Mouse (Mus musculus): ENCODE data around the gene Nup54.
A peak's percentile ranks its signal among the peaks of the same experiment; 100 is the strongest.

The Nup54 gene

DNA sequence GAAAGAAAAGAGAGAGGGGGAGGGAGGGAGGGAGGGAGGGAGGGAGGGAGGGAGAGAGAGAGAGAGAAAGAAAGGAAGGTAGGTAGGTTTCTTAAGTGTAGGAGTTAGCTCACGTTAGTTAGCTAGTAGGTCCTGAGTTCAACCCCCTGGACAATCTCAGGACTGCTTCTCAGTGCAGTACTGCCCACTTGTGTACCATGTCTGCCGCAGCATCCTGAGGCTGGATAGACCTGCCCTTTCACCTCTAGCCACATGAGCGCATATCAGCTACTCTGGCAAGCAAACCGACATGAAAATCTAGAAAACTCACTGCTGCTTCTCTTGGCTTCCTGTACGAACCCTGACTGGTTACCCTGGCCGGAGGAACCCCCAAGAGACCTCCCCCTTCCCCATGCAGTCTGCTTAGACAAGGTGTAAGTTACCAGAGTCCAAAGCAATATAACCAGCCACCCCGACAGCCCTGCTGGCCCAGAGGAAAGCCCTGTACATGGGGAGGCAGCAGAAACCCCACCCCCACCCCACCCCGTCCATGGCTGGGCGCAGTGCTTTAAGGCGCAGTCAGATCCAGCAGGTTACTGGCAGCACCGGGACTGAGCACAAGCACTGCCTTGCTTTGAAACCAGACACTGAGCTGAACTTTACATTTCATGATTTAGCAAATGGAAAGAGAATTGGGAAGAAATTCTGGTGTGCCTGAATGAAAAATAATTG is 21.6 kb downstream of the Nup54 start:
- no peak for DNase-seq (ENCODE audit: low spot score)

DNA sequence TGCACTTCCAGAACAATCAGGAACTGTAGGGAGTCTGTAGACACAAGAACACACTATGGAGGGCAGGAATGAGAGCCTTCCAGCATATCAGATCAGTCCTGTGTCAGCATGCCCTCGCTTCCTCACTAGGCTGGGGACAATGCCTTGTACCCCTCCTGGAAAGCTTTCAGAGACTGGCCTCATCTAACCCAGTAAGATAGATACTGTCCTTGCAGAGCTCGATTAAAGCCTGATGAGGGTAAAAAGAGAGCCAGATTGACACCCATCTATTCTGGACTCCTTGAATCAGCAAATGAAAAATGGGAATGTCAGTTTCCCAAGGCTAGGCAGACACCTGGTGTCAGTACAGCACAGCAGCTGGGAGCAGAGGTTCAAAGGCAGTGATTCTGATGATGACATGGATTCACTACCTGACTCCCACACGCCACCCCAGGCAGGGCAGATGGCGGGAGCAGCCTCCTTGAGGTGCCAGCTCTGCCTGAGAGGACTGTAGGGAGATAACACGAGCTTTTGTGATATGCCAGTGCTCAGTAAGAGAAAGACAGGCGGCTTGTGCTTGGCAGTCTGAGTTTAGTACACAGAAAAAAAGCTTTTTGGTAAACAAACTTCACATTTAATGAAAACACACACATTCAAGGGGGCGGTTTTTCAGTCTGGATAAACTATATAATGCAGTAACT is 23.4 kb downstream of the Nup54 start:
- no peak for DNase-seq (ENCODE audit: low spot score)

DNA sequence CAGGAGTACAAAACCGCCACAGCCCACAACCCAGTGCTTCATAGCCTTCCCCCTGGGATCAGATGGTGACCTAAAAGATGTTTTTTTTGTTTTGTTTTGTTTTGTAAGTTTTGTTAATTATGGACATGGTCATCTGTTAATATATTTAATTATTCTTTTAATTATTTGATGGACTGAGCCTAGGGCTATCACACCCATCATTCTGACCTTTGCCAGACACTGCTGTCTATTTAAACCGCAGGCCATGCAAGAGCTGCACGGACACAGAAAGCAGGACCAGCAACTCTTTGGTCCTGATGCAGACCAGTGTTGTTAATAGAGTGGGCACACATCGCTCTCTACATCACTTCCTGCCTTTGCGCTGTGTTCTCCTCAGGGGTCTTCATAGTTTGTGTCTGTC is 24.5 kb downstream of the Nup54 start:
- DNase-seq (ENCODE audit: low spot score): no peak

DNA sequence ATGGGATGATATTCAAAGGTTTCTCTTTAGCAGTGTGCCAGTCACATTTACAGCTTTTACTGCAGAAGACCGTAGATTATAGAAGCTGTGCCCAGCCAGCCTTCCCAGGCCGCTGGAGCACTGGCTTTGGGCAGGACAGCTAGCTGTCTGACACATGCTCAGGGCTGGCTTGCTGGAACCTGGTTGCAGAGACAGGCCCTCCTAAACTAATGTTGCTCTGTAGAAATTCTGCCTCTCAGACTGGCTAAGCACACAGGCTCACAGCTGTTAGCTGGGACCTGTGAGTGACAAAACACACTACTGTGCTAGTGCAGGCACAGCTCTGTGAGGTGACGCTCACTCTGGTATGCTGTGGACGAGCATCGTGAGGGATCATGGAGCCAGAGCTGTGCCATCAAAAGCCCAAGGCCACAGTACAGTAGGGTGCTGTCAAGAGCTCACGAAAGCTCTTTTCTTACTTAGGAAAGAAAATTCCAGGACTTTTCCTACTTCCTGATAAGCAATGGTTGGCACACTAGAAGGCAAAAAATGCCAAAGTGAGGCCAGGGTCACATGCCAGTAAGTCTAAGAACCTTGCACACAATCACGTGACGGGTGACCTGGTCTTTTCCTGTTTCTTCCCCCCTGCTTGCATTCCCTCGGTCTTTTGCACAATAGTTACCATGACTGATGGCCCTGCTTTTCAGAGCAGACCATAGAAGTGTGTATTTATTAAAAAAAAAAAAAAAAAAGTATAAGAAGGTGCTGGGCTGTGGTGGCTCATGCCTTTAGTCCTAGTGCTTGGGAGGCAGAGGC is 25.5 kb downstream of the Nup54 start:
- no peak for DNase-seq (ENCODE audit: low spot score)

DNA sequence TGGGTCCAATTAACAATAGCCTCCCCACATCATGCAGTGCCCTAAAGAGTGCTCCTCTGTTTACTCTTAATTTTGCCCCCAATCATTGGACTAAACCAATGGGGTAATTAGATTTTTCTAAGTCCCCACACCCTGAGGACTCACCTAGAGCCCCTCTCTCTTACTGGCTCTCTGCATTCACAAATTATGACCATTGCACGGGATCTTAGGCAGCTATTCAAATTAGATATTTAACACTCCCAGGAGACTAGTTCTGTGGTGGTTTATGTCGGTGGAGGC is 30.7 kb downstream of the Nup54 start:
- no peak for DNase-seq (ENCODE audit: low spot score)

DNA sequence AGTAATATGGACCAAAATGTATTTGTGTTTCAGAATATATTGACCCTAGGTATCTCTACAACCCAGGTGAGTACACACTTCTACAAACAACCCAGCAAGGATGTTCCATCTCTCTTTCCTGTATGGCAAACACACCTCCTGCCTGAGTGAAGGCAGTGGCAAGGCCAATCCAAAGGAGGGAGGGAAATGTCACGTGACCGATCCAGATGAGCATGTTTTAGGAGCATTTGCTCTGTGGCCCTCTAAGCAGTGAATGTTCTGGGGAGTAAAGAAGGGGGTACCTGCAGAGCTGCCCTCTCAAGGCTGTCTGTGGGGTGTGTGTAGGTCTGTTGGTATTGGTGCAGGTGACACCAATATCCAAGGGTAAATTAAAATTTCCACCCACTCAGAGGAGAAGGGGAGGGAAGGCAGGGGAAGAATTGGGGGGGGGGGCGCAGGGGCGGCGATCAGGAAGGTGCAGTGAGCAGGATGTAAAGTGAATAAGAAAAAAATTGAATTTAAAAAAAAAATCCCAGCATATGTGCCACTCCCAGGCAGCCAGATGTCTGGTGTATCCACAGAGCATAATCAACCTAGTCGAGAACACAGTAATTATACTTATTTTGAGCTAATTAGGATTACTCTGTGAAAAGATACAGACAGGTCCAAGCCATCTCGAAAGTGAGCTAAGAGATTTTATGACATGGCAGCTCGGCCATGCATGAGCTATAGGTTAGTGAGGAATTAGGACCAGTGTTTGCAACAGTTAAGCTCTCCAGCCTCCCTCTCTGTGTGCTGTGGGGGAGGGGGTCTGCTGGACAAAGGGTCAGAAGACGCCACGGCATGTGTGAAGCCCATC is 31.2 kb downstream of the Nup54 start:
- DNase-seq (ENCODE audit: low spot score): no peak

DNA sequence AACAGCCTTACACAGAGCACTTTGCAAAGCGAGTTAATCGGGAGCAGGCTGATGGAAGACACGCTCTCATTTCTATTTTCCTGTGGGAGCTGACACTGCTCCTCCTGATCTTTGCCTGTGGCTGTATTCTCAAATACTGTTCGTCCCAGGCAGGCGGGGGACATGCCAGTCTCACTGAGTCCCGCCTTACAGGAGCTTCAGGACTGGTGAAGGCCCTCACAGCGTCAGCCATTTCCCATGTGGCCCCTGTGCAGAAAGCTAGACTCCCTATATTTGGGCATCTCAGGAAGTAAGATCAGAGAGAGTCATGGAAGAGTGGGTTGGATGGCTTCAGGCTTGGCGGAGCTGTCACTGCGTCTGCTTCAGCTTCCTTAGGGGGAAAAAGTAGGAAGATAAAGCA is 32.2 kb downstream of the Nup54 start:
- DNase-seq (ENCODE audit: low spot score): no peak

DNA sequence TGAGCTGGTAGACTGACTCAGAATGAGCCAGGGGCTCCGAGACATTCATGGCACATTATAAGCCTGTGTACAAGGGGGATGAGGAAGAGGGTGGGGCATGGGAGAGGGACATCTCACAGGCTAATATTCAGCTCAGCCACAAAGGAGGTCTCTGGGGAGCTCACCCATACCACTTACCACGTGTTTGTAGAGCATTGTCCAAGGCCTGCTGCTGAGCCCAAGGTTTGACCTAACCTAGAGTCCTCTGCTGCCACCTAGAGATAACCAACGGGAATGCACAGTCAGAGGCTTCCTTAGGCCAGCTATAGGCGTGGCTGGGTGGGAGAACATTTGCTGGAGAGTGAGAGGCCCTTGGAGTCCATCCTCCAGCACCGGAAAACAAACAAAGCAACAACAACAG is 36.9 kb downstream of the Nup54 start:
- DNase-seq (ENCODE audit: low spot score): peak; percentile 37

DNA sequence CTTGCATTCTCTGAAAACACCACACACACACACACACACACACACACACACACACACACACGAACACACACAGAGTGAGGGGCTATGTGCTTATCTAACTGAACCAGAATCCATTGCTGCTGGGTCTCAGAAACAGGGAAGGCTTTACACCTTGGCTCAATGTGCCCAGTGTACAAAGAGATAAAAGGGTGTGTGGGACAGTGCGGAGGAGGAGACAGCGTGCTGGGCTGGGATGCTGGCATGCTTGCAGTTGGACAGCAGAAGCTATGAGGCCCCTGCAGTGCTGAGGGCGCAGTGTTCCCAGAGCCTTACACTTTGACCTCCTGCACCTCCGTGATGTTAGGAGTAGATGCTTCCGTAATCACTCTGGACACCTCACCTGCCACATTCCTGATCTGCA is 38.5 kb downstream of the Nup54 start:
- DNase-seq (ENCODE audit: low spot score): no peak

DNA sequence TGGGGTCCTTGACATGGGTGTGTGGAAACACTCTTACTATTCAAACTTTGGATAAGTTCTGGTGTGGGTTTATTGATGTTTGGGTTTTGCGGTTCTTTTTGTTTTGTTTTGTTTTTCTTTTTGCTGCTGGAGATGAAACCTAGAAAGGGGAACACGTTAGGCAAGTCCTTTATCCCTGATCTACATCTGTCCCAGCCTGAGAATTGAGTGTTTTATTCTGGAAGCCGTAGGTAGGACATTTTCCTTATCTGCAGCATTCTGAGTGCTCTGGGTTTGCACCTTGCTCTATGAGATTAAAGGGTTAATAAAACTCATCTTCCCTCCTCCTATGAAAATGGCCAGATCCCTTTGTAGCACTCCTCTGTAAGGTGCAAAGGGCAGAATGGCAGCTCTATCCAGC is 39.3 kb downstream of the Nup54 start:
- no peak for DNase-seq (ENCODE audit: low spot score)

DNA sequence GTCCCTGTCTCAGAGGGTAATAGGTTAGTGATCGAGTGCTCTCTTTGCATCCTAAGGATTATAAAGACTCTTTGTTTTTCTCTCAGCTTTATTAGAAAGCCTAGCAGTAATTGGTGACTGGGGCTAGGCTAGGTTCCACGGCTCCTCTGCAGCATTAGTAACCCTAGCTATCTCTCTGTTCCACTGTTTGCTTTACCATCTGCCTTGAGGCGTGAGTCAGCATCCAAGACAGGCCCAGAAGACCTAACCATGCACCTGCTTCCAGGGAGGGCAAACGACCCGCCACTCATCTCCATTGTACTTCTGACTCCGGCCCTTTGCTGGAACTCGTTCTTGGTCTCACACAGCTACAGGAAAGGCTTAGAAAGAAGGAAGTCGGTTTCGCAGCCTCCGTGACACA is 41.2 kb downstream of the Nup54 start:
- no peak for DNase-seq (ENCODE audit: low spot score)

DNA sequence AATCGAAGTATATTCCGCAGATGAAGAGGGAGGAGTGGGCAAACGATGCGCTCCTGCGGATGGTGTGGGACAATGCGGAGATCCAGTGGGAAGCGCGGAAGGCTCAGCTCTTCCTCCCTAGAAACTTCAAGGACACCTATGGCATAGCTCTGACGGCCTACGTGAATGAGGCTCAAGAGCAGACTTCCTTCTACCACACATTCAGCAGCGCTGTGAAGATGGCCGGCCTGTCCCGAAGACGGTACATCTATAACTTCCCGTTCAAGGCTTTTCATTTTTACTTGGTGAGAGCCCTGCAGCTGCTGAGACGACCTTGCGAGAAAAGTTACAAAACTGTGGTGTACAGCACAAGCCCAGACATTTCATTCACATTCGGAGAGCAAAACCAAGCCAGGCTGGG is 42.5 kb downstream of the Nup54 start:
- no peak for DNase-seq (ENCODE audit: low spot score)

DNA sequence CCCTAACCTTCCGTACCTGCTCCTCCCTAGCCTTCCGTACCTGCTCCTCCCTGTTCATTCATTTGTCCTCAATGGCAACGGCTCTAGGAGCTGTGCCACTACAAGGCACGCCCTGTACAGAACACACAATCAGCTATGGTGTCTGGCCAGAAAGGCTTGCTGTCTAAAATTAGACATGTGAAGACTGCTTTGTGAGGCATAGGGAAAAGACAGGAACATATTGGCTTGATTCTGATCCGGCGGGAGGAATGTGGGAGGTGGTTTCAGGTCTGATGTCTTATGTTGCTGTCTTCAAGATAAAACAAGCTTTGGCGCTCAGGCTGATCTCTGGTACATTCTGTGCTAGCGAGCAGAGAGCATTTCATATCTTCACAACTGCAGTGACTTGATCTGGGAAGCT is 44.4 kb downstream of the Nup54 start:
- no peak for DNase-seq (ENCODE audit: low spot score)

DNA sequence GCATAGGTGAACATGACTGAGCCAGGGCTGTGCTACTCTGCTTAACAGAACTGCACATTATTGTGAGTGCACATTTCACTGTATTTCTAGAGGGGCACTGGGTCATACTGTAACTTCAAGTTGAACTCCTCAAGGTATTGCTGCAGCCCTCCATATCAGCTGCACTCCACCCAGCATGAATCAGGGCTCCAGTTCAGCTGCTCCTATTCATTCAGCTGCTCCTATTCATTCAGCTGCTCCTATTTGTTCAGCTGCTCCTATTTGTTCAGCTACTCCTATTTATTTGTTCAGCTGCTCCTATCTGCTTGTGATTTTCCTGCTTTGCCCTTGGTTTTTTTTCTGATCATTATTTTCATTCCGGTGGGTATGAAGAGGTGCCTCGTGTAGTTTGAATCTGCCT is 45.0 kb downstream of the Nup54 start:
- DNase-seq (ENCODE audit: low spot score): no peak

DNA sequence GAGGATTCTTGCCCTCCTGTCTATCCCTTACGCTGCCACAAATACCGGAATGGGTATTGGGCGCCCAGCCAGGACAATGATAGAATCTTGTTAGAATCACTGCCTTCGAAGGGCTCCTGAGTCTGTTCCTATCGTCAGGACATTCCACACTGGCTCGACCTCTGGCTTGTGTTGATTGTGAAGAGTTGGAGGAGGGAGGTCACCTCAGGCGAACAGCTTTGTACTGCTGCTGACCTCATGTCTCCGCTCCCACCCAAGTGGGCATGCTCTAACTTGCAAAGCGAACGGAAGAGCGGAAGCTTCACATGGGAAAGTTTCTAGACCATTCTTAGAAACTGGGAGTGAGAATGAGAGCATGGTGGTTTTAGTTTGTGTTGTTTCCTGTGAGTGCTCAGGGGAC is 47.6 kb downstream of the Nup54 start:
- DNase-seq (ENCODE audit: low spot score): no peak

DNA sequence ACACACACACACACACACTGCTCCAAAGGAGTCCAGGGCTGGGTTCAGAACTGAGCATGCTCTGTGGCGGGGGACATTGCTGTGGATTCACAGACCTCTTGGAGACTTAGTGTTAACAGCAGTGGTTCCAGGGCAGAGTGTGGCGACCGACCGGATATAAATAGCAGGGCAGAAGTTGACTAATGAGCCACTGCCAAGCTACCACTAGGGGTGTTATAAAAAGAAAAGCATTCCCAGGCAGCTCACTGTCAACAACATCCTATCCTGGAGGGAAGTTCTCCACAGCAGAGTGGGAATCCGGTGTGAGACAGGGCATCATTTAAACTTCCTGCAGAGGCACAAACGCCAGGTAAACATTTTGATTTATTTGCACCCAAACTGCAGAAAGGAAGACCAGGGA is 48.4 kb downstream of the Nup54 start:
- no peak for DNase-seq (ENCODE audit: low spot score)

DNA sequence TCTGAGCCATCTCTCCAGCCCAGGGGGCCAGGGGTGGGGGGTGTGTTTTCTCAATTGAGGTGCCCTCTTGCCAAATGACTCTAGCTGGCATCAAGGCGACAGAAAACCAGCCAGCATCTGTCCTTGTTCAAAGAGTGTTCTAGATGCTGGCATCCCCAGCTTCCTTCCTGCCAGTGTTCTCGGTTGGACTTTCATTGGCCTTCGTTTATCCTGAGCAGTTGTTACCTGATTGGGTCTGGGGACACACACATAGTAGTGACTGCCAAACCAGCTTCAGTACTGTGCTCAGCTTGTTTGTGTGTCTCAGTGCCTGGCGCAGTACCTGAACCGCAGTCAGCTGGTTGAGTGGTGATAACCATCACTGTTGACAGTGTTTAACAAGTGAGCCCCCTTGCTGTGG is 48.9 kb downstream of the Nup54 start:
- no peak for DNase-seq (ENCODE audit: low spot score)

DNA sequence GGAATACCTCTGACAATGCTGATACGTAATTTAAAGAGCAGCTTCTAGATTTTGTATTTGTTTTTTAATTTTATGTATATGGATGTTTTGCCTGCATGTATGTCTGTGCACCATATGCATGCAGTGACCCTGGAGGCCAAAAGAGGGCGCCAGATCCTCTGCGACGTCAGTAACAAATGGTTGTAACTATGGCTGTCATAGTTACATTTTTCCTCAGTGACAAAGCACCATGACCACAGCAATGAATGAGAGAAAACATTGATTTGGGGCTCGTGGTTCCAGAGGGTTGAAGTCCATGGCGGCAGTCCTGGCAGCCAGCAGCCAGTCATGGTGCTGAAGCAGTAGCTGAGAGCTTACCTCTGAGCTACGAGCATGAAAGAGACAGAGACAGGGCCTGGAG is 50.2 kb downstream of the Nup54 start:
- DNase-seq (ENCODE audit: low spot score): no peak

DNA sequence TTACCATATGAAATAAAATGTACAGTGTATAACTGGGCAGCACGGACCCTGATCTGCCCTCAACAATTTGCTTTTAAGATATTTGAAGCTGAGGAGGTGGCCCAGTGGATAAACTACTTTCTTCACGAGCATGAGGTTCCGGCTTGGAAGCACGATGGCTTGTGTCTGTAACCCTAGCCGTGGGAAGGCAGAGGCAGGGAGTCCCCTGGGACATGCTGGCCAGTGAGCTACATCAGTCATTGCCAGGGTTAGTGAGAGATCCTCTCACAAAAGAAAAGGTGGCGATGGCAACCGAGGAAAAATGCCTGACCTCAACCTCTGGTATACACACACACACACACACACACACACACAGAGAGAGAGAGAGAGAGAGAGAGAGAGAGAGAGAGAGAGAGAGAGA is 51.3 kb downstream of the Nup54 start:
- no peak for DNase-seq (ENCODE audit: low spot score)

DNA sequence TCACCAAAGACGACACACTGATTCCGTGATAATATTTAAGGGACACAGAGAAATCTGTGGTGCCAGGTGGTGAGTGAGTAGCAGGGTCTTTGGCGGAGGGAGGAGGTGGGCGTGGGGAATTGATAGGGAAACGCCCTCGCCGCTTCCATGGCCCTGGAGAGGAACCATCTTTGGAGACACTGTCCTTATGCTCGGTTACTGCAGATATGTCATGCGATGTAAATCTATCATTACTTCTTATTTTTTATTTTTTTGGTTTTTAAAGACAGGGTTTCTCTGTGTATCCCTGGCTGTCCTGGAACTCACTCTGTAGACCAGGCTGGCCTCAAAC is 52.7 kb downstream of the Nup54 start:
- DNase-seq (ENCODE audit: low spot score): no peak

DNA sequence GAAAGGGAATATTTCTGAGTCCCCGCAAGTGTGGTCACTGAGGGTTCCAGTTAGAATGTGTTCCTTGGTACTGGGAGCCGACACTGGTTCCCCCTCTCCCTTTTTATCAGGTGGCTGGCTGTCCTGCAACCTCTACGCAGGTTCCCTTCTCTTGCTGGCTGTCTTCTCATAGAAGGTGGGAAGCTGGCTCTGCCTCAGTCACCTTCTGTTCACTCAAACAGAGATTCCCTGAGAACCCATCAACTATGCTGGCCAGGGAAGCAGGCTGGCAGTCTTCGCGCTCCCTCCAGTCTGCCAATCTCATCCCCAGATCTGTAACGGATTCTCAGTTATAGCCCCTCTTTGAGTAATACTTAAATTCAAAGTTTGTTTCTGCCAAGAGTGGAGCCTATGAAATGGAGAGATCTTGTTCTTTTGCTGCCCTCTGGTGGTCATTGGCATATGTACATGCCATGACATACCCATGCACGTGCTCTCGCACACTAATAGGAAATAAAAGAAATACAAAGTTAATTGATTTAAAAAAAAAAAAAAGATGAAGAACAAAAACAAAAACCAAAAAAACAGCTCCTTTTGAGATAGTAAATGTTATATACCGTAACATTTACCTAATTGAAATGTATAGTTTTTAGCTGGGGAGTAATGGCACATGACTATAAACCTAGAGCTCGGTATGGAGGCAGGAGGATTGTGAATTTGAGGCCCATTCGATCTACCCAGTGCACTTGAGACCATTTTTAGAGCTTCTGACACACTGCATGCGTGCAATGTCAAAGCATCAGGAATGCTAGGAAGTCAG is 53.3 kb downstream of the Nup54 start:
- DNase-seq (ENCODE audit: low spot score): peak; percentile 87

DNA sequence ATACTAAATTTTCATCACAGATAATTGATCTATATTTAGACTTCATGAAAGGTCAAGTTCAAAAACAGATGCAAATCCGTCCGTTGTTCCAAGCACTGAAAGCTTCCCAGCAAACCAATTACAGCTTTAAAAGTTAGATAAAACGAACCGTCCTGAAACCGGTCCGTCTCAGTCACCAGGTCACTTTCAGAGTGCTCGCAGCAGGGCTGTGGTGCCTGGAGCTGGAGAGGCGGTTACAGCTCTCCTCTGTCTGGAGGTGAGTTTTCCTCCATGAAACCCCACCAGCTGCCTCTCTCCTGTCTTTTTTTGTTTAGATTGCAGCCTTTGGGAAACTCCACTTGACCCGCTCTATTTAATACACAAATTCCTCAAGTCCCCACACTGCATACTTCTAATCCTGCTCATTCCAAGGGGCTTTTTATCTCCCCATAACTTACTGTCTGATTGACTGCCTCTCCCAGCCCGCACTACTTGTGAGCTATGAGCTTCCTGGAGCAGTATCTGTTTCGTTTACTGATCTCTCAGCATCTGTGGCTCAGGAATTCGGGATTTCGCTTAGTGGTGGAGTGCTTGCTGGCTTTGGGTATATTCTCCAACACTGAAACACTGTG is 58.1 kb downstream of the Nup54 start:
- no peak for DNase-seq (ENCODE audit: low spot score)
